Mouse (Mus musculus) frontal cortex, adult 2 months (tissue): ENCODE data around the gene Setdb1. TPM values are rescaled to one million over a fixed set of nuclear protein-coding genes. Genes with fewer than 3 reads are reported as not detected.

ENCODE experiments used
- DNase-seq, 2 experiments: peaks; one replicate each; pipeline ENCODE4 v3.0.0; 2022; ENCODE audit warnings: low spot score in 1 of 2; ENCODE audit errors: extremely low spot score in 1 of 2
- polyA plus RNA-seq: library from polyadenylated mRNA; depleted of rRNA; stranded (reverse); fragments of >200 nt; gene quantifications from 2 replicates; pipeline ENCODE4 v1.2.3, GENCODE M21; 2012

The Setdb1 gene
- polyA plus RNA-seq, 1 experiment, result 36.6 TPM

DNA sequence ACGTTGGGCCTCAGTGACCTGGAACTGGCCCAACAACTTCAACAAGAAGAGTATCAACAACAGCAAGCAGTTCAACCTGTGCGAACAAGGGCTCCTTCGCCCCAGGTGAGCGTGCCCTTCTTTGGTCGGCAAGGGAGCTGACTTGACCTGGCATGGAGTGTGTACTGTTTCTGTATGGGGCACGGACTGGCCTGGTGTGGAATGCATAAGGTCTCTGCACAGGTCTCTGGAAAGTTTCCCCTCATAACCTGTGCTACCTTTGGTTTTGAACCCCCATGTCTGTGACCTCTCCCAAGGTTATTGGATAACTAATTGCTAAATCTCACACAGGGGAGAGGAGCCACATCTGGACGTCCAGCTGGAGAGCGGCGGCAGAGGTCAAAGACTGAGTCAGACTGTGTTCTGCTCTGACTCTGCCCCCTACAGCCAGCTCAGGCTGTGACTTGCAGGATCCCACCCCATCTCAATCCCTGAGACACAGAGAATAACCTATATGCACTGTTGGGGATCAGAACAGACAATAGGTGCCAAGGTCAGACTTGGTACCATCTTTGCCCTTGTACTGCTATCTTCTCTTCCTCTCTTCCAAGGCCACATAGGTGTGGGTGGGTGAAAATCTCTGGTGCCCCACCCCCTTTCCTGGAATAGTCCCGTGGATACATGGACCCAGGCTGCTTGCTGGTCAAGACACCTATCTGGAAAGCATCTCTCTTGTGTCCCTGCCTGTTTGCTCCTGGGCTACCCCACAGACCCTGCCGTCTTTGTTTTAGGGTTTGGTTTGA lies 61.5 kb downstream of the Setdb1 start:
- no peak for DNase-seq

DNA sequence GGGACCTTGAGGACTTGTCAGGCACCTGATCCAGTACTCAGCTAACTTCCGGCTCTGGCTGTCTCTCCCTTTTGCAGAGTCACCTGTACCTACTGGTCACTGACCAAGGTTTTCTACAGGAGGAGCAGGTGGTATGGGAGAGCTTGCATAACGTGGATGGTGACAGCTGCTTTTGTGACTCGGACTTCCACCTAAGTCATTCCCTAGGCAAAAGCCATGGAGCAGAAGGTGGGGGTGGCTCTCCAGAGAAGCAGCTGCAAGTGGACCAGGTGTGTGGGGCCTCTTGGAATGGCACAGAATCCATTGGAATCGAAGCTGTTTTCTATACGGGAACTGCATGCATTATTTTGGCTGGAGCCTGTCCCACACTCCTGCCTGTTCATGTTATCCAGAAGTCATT lies 62.3 kb downstream of the Setdb1 start:
- no peak for DNase-seq

DNA sequence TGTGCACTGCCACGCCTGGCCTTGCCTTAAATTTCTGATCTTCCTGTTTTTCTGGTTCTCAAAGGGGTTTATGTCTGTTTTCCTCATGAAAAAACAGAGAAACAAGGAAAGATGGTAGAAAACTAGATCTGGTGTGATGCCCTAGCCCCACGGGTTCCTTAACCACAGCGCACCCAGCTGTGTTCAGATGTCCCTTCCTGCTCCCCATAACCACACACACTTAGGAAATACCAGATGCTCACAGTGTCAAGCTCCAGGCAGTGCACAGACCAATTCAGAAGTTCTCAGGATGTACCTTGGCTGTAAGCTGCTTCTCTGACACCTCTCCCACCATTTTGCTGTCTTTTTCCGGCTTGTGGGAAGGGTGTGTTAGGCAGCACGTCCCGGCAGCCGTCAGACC lies 62.7 kb downstream of the Setdb1 start:
- no peak for DNase-seq

DNA sequence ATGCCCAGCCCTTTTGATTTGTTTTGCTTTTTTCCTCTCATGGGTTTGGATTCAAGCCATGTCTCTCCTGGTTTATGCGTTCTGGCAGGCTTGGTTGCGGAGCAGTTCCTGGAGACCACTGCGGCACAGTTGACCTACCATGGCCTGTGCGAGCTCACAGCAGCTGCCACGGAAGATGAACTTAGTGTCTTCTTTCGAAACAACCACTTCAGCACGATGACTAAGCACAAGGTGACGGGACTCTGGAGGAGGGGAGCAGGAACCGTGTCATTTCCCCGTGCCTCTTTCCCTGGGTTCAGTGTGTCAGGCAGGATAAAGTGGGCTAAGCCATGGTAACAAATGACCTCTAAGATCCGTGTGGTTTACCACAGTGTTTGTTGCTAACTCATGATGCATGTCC lies 63.5 kb downstream of the Setdb1 start:
- DNase-seq, result no peak

DNA sequence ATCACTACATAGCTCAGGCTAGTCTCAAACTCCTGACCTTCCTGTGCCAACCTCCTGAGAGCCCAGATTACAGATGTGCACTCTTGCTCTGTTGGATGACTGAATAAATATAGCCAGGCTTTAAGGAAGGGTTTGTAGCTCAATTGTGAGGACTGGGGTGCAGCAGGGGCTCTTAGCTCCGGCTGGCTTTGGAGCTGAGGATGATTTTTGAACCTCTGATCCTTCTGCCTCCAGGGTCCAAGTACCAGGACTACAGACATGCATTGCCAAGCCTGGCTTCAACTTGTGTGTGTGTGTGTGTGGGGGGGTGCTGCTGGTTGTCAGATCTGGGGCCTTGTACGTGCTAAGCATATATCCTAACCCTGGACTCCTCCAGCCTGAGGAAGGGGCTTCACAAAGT lies 64.1 kb downstream of the Setdb1 start:
- no peak for DNase-seq

DNA sequence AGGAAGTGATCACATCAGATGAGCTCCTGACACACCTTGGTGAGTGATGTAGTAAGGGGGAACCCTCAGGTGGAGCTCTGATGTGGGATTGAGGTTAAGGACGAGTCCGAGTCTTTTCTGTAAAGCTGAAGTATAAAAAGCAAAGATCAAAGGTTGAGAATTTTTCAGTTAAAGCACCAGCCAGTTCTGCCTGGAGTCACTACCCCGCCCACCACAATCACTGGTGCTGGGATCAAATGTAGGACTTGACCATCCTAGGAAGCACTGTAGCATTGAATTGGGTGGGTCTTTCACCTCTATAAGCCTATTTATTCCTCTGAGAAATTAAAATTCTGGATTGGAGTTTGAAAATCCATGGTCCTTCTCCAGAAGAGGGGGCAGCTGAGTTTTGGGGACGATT lies 66.0 kb downstream of the Setdb1 start:
- DNase-seq, result no peak

DNA sequence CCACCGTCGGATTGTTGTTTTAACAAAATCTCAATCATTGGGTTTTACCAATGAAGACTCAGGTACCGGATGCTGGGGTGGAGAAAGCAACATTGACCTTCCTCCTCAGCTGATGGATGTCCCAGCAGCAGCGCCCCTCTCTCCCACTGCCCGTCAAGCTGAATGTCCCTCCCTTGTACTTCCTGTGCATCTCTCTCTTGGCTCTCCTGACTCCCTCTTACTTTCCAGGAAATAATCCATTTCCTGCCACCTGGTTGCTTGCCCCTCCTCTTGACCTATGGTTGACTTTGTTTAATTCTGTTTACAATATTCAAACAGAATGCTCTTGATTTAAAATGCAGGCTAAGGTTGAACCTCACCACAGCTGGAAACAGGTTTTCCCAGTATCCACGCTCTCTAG lies 66.8 kb downstream of the Setdb1 start:
- no peak for DNase-seq

DNA sequence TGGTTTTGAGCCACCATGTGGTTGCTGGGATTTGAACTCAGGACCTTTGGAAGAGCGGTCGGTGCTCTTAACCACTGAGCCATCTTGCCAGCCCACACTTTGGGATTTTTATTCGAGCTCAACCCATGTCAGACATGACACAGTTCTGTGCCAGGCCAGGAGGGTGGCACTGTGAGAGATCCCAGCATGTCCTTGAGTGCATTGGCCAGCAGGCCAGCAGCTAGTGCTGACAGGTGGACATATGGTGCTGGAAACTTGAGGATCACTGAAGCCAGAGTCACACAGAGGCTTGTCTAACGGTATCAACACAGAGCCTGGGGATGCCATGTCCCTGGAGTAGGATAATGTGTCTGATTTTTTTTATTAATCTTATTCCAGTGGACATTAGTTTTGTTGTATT lies 67.6 kb downstream of the Setdb1 start:
- DNase-seq, result no peak

DNA sequence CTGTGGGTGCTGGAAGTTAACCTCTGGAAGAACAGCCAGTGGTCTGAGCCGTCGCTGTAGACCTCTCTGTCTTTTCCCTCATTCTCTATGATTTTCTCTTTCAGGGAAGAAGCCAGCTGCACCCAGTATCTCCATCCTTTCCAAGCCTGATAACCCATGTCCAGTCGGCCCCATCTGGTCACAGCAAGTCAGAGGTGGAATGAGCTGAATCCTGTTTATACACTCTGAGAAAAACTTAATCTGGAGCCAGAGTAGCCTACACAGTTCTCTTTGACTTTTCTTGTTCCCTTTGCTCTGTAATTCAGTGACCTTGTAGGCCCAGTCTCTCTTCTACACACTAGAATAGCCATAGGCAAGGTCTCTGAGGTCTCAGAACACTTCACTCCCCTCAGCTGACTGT lies 69.5 kb downstream of the Setdb1 start:
- DNase-seq, result no peak

DNA sequence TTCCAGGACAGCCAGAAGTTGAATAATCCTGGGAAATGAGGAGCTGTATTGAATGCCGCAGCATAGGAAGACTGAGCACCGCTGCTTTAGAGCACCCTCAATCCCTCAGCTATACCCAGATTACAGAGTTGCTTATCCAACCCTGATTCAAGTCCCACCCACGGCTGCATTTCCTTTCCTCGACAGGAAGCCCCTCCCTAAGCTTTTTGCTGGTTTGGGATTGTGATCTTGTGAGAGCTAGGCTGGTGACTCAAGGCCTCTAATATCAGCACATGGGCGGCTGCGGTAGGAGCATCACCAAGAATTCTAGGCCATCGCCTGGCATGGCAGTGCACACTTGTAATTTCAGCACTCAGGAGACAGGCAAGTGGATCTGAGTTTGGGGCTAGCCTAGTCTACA lies 70.5 kb downstream of the Setdb1 start:
- no peak for DNase-seq

DNA sequence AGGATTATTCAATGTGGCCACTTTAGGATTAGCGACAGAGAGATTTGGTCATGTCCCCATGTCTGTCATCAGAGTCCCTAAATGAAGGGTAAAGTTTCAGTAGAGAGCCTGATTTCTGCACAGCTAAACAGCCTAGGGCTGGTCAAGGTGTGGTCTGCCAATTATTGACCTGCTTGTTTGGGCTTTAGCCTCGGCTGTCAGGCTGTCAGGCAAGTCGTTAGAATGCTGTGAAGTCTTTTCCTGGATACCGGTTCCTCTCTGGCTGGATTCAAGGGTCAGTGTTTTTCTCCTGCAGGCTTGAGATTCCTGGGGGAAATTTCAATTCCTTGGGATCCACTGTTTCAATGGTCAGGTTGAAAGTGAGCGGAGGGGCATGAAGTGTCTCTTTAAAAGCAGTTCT lies 71.0 kb downstream of the Setdb1 start:
- DNase-seq, result no peak

DNA sequence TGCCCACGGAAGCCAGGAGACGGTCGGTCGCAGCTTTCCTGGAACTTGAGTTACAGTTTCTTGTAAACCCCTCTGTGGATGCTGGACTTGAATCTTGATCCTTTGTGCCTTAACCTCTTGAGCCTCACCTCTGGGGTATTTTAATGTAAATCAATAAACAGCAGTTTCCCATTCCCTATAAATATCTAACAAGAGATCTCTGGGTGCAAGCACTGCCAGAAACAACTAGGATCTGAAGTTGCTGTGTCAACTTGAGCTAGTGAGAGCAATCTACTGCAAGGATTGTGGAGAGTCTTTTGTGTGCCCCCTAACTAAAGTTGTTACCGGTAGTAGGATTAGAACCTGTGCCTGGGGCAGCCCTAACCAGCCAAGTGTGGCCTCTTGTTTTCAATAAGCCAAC lies 71.6 kb downstream of the Setdb1 start:
- DNase-seq, result no peak

DNA sequence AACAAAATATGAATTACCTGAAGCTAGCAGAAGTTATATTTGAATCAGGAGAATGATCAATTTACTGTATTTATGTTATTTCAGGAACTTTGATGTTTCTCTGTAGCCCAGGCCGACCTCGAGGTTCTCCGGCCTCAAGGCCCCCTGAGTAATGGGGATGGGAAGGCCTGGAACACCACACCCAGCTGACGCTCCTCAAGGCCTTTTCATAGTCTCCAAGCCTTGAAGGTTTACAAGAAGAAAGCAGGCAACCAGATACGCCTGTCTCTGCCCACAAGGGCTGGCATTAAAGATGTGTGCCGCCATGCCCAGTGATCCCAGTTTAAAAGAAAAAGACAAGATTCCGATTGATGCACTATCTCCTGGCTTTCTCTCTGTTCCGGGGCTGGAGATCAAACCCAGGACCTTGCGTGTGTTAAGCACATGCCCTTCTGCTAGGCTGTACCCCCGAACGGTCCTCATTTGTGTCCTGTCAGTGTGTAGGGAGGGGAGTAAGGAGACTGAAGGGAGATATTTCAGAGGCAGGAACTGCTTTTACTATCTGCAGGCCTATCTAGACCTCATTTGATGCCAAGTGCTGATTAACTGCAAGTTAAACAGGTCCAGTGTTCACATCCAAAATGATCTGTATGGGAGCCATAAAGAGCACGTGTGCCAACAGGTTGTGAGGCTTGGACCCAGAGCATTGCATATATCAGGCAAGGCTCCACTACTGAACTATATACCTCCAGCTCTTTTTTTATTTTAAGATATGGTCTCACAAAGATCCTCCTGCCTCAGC lies 72.3 kb downstream of the Setdb1 start:
- DNase-seq, result no peak

DNA sequence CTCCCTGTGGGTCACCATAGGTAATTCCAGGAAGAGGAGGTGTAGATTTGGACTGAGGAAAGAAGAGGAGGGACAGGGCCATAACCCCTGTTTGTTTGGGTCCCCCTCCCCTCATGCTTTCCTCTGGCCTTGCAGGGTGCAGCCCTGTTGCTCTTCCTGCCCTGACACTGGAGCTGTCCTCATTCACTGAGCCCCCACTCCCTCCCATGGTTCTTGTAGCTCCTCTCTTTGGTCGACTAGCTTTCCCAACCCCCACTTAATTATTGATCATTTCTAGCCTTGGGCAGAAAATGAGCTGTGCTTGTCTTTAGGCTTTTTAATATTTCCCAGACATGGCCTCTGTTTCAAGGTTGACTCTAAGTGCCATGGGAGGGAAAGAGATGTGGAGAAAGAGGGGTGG lies 72.9 kb downstream of the Setdb1 start:
- DNase-seq, result no peak

DNA sequence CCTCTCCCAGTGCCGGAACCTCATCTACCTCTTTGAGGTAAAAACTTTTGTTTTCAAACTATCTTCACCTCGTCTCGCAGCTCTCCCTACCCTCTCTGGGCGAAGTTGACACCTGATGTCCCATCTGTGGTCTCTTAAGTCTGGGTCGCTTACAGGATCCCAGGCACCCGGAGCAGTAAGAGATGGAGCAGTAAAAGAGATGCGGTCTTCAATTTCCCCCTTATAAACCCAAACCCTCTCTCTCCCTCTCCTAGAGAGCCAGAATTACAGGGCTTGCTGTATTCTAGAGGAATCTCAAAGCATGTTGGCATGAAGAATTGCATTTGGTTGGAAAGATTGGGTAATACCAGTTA lies 73.4 kb downstream of the Setdb1 start:
- DNase-seq, result no peak

DNA sequence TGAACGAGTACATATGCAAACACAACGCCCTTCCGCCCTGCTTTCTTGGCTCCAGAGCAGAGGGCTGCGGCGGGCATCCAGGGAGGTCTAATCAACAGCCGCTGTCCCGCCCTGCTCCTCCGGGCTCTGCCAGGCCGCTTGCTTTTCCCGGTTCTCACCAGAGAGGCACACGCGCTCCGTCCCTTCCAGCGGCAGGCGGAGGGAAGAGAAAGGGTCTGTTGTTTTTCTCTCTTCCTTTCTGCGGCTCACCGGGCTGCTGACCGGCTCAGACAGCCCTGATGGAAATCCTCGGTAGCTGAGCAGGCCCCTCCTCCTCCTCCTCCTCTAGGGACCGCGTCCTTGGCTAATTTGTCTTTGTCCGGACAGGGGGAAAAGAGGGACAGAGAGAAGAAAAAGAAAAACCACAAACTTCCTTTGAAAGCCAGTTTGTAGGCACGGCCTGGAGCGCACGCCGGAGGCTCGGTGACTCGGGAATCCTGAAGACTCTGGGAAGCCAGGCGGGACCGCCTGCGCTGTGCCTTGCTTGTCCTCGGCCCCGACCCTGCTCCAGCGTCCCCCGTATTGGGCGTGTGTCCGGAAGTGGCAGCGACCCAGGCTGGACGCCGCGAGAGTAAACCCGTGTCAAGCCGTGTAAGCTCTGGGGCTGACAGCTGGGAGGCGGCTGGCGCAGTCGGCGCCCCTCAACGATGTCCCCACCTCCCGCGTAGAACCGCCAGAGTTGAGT lies 74.0 kb downstream of the Setdb1 start:
- peak in 1 of 2 experiments; percentile 74 for DNase-seq

DNA sequence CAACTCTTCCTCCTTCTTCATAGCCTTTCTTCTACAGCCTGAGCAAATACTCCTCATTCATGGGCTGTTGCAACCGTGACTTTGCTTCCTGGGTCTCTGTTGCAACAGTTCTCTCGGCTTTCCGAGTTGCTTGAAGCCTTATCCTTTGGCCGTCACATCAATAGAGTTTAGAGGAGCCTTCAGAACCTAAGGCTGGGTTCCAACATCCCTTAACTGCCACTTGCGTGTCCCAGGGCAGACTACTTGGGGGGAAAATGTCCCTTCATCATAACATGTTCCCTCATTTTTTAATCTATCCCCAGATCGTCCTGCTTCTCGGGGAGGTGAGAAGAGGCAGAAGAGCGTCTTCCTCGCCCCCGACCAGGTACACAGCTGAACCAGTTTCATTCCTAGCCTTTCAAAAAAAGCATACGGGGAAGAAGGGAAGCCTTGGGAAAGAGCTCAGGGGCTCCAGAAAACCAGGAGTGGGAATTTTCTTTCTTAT lies 74.6 kb downstream of the Setdb1 start:
- DNase-seq, result peak in 1 of 2 experiments; percentile 38

DNA sequence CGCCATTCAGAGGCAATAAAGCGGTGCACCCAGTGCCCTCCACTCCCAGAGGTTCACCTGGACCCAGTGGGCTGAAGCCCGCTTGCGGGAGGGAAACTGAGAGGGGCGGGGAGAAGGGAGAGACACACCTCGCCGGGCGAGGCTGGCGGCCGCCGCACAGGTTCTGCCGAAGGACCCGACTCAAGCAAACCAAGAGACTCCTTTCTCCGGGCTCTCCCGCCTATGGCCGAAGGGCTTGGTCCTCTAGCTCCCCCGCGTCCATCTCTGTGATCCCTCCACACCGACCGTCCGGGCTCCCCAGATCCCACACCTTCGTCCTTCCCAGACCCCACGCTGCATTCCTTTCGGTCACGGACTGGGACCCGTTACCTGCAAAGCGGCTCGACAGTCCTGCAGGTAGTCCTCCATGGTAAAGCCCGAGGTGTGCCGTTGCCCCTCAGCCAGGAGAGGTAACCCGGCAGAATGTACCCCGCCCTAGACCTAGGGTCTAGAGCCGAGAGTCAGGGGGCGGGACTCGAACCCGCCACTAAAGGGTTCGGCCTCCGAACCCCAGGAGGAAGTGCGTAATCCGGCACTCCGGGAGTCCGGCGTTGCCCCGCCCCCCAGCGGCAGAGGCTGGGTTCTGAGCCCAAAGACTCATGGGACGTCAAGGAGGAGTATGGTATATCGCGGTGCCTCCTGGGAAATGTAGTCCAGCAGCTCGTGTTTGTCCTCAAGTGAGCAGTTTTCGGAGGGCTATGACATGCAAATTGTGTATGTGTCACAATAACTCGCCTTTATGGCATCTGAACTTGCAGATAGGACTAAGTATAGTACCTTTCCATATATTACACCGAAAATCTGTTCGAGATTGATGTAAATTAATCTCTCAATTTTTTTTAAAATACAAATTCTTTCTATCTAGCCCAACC lies 75.5 kb downstream of the Setdb1 start, which contains the start of the genes Mindy1 and Prune1:
TSS of gene Mindy1 (plus strand) at position 130 of the 911 bp plus-strand sequence.
TSS of gene Prune1 (minus strand) at position 861 of the 911 bp plus-strand sequence.
- peak; percentile 97 to 99 for DNase-seq

DNA sequence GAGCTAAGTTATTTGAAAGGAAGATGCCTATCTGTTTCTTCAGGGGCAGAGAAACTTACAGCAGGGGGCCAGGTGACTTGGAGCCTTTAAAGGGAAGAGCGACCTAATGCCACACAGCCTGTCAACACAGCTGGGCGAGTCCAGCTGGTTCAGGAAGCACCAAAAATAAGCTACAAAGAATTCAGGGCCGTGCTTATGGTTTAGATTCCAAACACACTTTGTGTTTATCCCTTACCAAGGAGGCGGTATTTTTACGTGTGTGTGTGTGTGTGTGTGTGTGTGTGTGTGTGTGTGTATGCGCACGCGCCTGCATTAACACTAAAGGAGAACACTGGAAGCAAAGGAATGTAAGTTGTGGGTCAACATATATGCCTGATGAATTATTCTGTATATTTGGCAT lies 76.3 kb downstream of the Setdb1 start:
- peak in 1 of 2 experiments; percentile 34 for DNase-seq

DNA sequence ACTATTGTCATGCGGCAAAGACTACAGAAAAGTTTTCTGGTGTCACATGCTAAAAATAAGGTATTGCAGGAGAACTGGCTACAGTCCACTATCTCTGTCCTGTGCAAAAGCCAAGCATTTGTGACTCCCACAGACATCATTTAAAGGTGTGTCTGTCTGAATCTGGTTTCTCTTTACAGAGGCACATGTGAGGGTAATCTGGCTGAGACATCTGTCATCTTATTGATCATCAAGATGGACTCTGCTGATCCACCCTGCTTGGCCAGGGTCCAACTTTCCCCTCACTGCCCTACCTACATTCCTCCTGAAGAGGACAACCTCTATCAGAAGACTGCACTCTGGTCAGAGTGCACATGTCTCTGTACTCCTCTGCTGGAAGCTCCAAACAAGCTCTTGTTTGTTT lies 79.9 kb downstream of the Setdb1 start:
- no peak for DNase-seq
